Mouse (Mus musculus) retina, postnatal 7 days (tissue): ENCODE data around the gene Olfr348.

Experiments
- DNase-seq: peaks from one replicate; pipeline ENCODE4 v3.0.0-alpha.2; 2012; ENCODE audit warnings: low read depth, low spot score

Gene Olfr348

DNA sequence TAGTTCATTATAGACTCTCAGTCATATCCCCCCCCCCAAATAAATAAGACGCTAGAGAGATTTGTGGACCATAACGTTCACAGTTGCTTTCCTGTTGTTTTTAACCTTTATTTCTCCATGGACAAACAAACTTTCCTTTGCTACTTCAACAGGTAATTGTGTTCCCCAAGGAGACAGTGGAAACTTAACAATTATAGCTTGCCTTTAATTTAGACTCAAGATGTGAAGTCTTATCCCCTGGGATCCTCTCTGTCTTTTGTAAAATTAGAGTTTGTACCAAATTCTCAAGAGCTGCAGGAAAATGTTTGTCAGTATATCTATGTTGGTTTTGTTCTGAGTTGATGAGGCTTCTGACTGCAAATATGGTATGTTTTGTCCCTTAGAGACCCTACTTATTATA is at the start of gene Olfr348:
Gene Olfr348 (plus strand): TSS at position 301 of the 400 bp plus-strand sequence.
- DNase-seq, result no peak

DNA sequence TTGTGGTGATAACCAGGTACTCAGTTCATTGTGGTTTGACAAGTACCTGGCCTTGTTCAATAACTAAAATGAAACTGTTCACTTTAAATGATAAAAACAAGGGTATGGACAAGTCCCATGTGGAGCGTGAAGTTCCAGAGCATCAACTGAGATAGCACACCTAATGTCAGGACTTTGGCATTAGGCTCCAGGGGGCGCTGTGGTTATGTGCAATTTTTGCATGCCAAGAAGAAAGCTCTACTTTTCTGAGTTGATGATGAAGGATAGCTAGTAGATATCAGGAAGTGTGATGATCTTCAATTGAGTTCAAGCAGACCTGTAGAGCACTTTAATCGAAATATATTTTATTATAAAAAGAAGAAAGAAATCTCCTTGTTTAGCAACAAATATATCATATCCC is 47.9 kb upstream of the Olfr348 start:
- no peak for DNase-seq

DNA sequence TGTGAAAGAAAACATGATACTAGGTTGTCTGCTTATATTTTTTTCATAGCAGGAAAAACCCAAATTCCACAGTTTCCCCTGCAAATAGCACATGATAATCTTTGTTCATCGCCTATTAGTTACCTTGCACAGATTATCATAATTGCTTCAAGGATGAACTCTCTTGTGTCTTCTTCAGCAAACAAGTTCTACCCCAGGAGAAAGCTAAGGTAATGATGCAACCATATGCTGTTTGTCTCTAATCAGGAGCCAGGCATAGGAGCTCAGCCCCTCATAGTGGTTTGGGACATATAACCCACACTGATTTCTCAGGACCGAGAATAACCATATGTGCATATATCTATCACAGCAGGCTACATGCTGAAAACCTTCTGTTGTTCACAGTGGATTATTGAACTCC is 6.2 kb downstream of the Olfr348 start, which contains the start of gene Olfr50:
Gene Olfr50 (plus strand): TSS at position 301 of the 400 bp plus-strand sequence.
- DNase-seq, result no peak

GRCm38 (mm10) chr2:36816932-36817331 is 32.9 kb downstream of the Olfr348 start, which contains the start of gene Olfr3:
Olfr3 (minus strand) TSS chr2:36817032.
- no peak for DNase-seq
